Mouse (Mus musculus) inflammation-experienced regulatory T-cells, adult 6 months (primary cell): ENCODE results near the gene Ctbs. TPM values are rescaled to one million over a fixed set of nuclear protein-coding genes. Genes with fewer than 3 reads are reported as not detected.
A peak's percentile ranks its signal among the peaks of the same experiment; 100 is the strongest.

Experiments
- ATAC-seq: one replicate; pipeline ENCODE4 v1.8.0; 2017
- polyA plus RNA-seq, 3 experiments: library from polyadenylated mRNA; unstranded; fragments of 100-300 nt; shearing (Covaris generic); gene quantifications; one replicate each; pipeline ENCODE4 v1.2.1; 2017

Gene Ctbs
- polyA plus RNA-seq, 3 experiments from 2014 or later: 5.9 to 10.2 (median 7.2) TPM

DNA sequence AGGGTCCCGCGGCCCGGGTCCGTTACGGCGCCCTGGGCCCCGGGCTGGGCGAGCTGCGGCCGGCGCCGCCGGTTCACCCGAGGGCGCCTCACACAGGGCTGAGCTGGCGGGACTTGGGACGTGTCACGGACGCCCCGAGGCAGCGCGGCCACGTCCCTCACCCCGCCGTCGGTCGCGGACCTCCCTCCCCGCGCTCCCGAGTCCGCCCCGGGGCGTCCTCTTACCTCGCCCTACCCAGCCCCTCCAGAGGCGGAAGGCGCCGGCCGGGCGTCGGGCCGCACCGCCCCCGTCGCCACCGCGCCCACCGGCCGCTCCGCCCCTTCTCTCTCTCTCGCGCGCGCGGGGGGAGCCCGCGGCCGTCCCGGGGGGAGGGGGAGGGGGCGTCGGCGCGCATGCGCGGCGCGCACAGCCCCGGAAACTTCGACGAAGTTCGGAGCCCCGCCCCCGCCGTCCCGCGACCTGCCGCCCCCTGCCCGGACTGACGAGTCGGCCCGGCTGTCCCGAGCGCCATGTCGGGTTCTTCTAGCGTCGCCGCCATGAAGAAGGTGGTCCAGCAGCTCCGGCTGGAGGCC lies 49.9 kb downstream of the Ctbs start, which contains the start of the genes Spata1 and Gng5:
Spata1 (minus strand) TSS at position 323 of the 572 bp plus-strand sequence.
Gng5 (plus strand) TSS at position 377 of the 572 bp plus-strand sequence.
- ATAC-seq: peak; percentile 66

DNA sequence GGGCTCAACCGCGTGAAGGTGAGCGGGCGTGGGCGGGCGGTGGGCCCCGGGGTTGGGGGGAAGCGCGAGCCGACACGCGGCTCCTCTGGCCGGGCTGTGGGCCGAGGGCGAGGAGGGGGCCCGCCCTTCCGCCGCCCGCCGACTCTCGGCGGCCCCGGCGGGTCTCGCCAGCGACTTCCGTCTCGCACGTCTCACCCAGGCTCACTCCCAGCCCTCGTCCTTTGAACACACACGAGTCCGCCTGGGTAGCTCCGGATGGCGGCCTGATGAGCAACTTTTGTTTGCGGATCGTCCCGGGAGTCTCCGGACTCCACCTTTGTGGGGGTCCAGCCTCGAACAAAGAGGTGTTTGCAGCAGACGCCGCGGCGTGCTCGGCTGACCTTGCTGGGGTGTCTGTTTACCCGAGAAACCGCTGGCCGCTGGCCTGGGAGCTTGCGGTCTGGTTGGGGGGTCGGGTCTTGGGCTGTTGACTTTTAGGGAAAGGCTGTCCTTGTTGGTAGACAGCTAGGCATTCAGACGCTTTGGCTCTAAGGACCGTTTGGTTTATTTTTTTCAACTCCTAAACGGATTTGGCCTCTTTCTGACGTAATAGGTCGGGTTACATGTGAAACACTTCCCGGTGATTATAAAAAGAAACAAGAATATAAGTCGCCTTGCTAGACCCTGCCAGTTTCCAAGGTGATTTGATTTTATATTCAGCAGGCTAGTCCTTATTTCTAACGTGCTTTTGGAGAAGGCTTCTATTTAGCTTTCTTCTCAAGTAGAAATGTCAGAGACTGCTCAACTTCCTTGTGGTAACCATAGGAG lies 50.6 kb downstream of the Ctbs start:
- peak; percentile 53 for ATAC-seq

DNA sequence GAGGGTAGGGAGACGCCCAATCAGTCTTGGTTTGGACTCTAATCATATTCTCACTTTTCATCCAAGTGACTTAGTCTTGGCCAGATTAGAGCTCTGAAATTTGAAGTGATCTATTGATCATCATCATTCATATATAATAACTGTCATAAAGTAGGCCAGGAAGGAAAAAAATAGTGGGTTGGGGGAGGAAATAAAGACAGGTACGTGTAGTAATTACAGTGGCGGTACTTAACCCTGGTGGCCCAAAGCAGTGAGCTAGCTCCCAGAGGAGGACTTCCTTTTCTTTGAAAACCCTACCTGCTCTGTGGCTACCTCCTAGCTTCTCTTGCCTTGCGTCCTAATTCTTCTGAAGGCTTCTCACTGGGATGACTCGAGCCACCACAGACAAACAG lies 51.2 kb downstream of the Ctbs start:
- peak; percentile 16 for ATAC-seq

- no peak for ATAC-seq
Measured at GRCm38 (mm10) chr3:146501601-146502123, 52.1 kb downstream of the Ctbs start.

GRCm38 (mm10) chr3:146506711-146507110 lies 57.1 kb downstream of the Ctbs start:
- no peak for ATAC-seq

Other genes with a start within 250 kb of the Ctbs start
- gene Lpar3, start 228.8 kb upstream of the Ctbs start, polyA plus RNA-seq: under 1 TPM in 1 of 3 experiments, not detected in 2; 0.23 TPM
- 1 to 10 TPM in 2 of 3 experiments, under 1 TPM in 1; 0.91 to 1.3 (median 1.1) TPM for gene Ssx2ip, start 45.2 kb upstream of the Ctbs start, polyA plus RNA-seq
- 10 to 100 TPM in 1 of 3 experiments, 1 to 10 TPM in 2; 7.9 to 10.4 (median 9.6) TPM for gene Spata1, start 50.0 kb downstream of the Ctbs start, polyA plus RNA-seq
- 100 to 1,000 TPM; 359 to 368 (median 360) TPM for gene Gng5, start 50.0 kb downstream of the Ctbs start, polyA plus RNA-seq
- gene Rpf1, start 71.6 kb downstream of the Ctbs start, polyA plus RNA-seq: 10 to 100 TPM; 47.4 to 53.6 (median 50.6) TPM
- gene Uox, start 120.6 kb downstream of the Ctbs start, polyA plus RNA-seq: under 1 TPM in 1 of 3 experiments, not detected in 2; 0.13 TPM
- not detected for gene Dnase2b, start 165.8 kb downstream of the Ctbs start, polyA plus RNA-seq
- not detected for gene 4930503B20Rik, start 201.5 kb downstream of the Ctbs start, polyA plus RNA-seq
- gene Samd13, start 235.8 kb downstream of the Ctbs start, polyA plus RNA-seq: under 1 TPM in 1 of 3 experiments, not detected in 2; 0.78 TPM